18 mouse cellular contexts compared by ENCODE assay signal in genomic region chr17:84657422-84657732, GRCm38 (mm10). TPM values are rescaled to one million over a fixed set of nuclear protein-coding genes. Genes with fewer than 3 reads are reported as not detected.
DNase-seq lines count a peak whose midpoint lies in the region; ATAC-seq lines count a peak whose summit lies in the region.
"Had no signal": no experiment of that assay in that cellular context is flagged by ENCODE, and none has a peak within 500 bp of the region (broad histone marks: within the 10 kb centered on the region; RNA-seq: fewer than 3 reads in every experiment).

No protein-coding gene starts in this region.

- H3K27me3 ChIP-seq in forebrain, embryonic 15.5 days, result no peaks in the 10 kb centered on the region
- H3K27me3 ChIP-seq in forebrain, embryonic 14.5 days (replicated peaks; ENCODE audit: control insufficient read depth, insufficient read depth, low read length), result no peaks in the 10 kb centered on the region
- H3K27me3 ChIP-seq in midbrain, embryonic 13.5 days, result no peaks in the 10 kb centered on the region
- H3K27me3 ChIP-seq in midbrain, embryonic 11.5 days (ENCODE audit: control insufficient read depth, insufficient read depth, low read length), result no peaks in the 10 kb centered on the region
- H3K27me3 ChIP-seq in limb, embryonic 15.5 days, result no peaks in the 10 kb centered on the region
- H3K27me3 ChIP-seq: liver, embryonic 13.5 days had no signal

- peak; percentile 64; the same call in 1 of the 2 replicates for ATAC-seq in forebrain, embryonic 15.5 days (replicated peaks)
- ATAC-seq in forebrain, embryonic 14.5 days, result no peak
- ATAC-seq in midbrain, embryonic 13.5 days, result peak; percentile 31; the same call in 1 of the 2 replicates
- no peak for ATAC-seq in midbrain, embryonic 11.5 days (ENCODE audit: low FRiP score)
- no peak for ATAC-seq in limb, embryonic 15.5 days (ENCODE audit: insufficient number of reproducible peaks, low FRiP score, low TSS enrichment, low read depth)
- ATAC-seq in granulocyte monocyte progenitor cell, adult 5-6 weeks (replicated peaks; ENCODE audit: poor library complexity, severe bottlenecking), result no peak

- H3K9me3 ChIP-seq in forebrain, embryonic 15.5 days, result no peaks in the 10 kb centered on the region
- H3K9me3 ChIP-seq in forebrain, embryonic 14.5 days (replicated peaks; ENCODE audit: control insufficient read depth, low read length), result no peaks in the 10 kb centered on the region
- no peaks in the 10 kb centered on the region for H3K9me3 ChIP-seq in midbrain, embryonic 13.5 days
- no peaks in the 10 kb centered on the region for H3K9me3 ChIP-seq in midbrain, embryonic 11.5 days (ENCODE audit: control insufficient read depth, low read length)
- no peaks in the 10 kb centered on the region for H3K9me3 ChIP-seq in limb, embryonic 15.5 days
- H3K9me3 ChIP-seq: liver, embryonic 13.5 days had no signal

- H3K27ac ChIP-seq in forebrain, embryonic 15.5 days (replicated peaks), result no peak overlapping the region; the same call in 1 of the 2 replicates
- H3K27ac ChIP-seq in forebrain, embryonic 14.5 days (ENCODE audit: low read depth, low read length), result no peak overlapping the region
- H3K27ac ChIP-seq in midbrain, embryonic 13.5 days, result no peak overlapping the region
- no peak overlapping the region for H3K27ac ChIP-seq in midbrain, embryonic 11.5 days (ENCODE audit: low read depth, low read length)
- H3K27ac ChIP-seq in limb, embryonic 15.5 days, result 0 out of 2 replicates have a peak overlapping the region, but pooled peaks have one; percentile 12
- H3K27ac ChIP-seq: heart, adult 2 months; liver, embryonic 13.5 days had no signal

- 88% methylated on average over 3 of the region's 3 CpGs for WGBS in forebrain, embryonic 15.5 days
- WGBS in forebrain, embryonic 14.5 days, result 80% methylated on average over 3 of the region's 3 CpGs
- 83% methylated on average over 3 of the region's 3 CpGs for WGBS in midbrain, embryonic 13.5 days
- 86% methylated on average over 3 of the region's 3 CpGs for WGBS in midbrain, embryonic 11.5 days
- 51% methylated on average over 3 of the region's 3 CpGs for WGBS in limb, embryonic 15.5 days

- no peak for DNase-seq in forebrain, embryonic 14.5 days (ENCODE audit: low spot score)
- DNase-seq in midbrain, embryonic 11.5 days (ENCODE audit: low spot score, missing footprints), result no peak
- no peak for DNase-seq in heart, postnatal 14 days
- no peak for DNase-seq in right cerebral cortex, postnatal 25 days
- DNase-seq: adrenal gland, adult 8-10 months; cerebellum, adult 8-10 months; heart, adult 2 months; heart, postnatal 36 days; kidney, adult 18-20 months; liver, embryonic 13.5 days; lung, postnatal 10 days had no signal

- H3K4me2 ChIP-seq in forebrain, embryonic 15.5 days (replicated peaks), result no peak overlapping the region
- H3K4me2 ChIP-seq in forebrain, embryonic 14.5 days (ENCODE audit: low read length), result no peak overlapping the region
- H3K4me2 ChIP-seq in midbrain, embryonic 13.5 days (replicated peaks), result no peak overlapping the region
- H3K4me2 ChIP-seq in midbrain, embryonic 11.5 days, result no peak overlapping the region
- H3K4me2 ChIP-seq in limb, embryonic 15.5 days, result no peak overlapping the region
- H3K4me2 ChIP-seq: liver, embryonic 13.5 days had no signal

- H3K36me3 ChIP-seq in forebrain, embryonic 15.5 days, result no peaks in the 10 kb centered on the region
- H3K36me3 ChIP-seq in forebrain, embryonic 14.5 days (ENCODE audit: control insufficient read depth, insufficient read depth, low read length), result no peaks in the 10 kb centered on the region
- peaks cover 4% of the 10 kb centered on the region; the same call in 1 of the 2 replicates for H3K36me3 ChIP-seq in midbrain, embryonic 13.5 days
- H3K36me3 ChIP-seq in midbrain, embryonic 11.5 days (ENCODE audit: control insufficient read depth, insufficient read depth, low read length), result no peaks in the 10 kb centered on the region
- peaks cover 8% of the 10 kb centered on the region; the same call in 1 of the 2 replicates for H3K36me3 ChIP-seq in limb, embryonic 15.5 days
- H3K36me3 ChIP-seq: liver, embryonic 13.5 days had no signal

- H3K4me3 ChIP-seq in forebrain, embryonic 15.5 days, result no peak overlapping the region
- H3K4me3 ChIP-seq in forebrain, embryonic 14.5 days (ENCODE audit: low read depth, low read length), result no peak overlapping the region
- no peak overlapping the region for H3K4me3 ChIP-seq in midbrain, embryonic 13.5 days (replicated peaks)
- H3K4me3 ChIP-seq in midbrain, embryonic 11.5 days (ENCODE audit: low read depth, low read length), result no peak overlapping the region
- no peak overlapping the region for H3K4me3 ChIP-seq in limb, embryonic 15.5 days
- H3K4me3 ChIP-seq: erythroblast, embryonic 14.5 days; heart, adult 2 months; liver, embryonic 13.5 days had no signal

- intact Hi-C loops in heart, postnatal 14 days (cut with DNase I), result no loop called here

- peaks cover 3% of the 10 kb centered on the region; the same call in 1 of the 2 replicates for H3K4me1 ChIP-seq in forebrain, embryonic 15.5 days
- H3K4me1 ChIP-seq in forebrain, embryonic 14.5 days (ENCODE audit: control insufficient read depth, insufficient read depth, low read length), result no peaks in the 10 kb centered on the region
- peaks cover 22% of the 10 kb centered on the region for H3K4me1 ChIP-seq in midbrain, embryonic 13.5 days (replicated peaks)
- peaks cover 5% of the 10 kb centered on the region; the same call in 1 of the 2 replicates for H3K4me1 ChIP-seq in midbrain, embryonic 11.5 days (ENCODE audit: control insufficient read depth, insufficient read depth, low read length)
- H3K4me1 ChIP-seq in limb, embryonic 15.5 days, result peaks cover 5% of the 10 kb centered on the region; the same call in 1 of the 2 replicates
- H3K4me1 ChIP-seq: liver, embryonic 13.5 days had no signal

- no peak overlapping the region for H3K9ac ChIP-seq in forebrain, embryonic 15.5 days (replicated peaks)
- no peak overlapping the region for H3K9ac ChIP-seq in forebrain, embryonic 14.5 days (ENCODE audit: low read length)
- H3K9ac ChIP-seq in midbrain, embryonic 13.5 days (replicated peaks), result no peak overlapping the region
- H3K9ac ChIP-seq in midbrain, embryonic 11.5 days (ENCODE audit: low read length), result no peak overlapping the region
- H3K9ac ChIP-seq in limb, embryonic 15.5 days, result no peak overlapping the region
- H3K9ac ChIP-seq: liver, embryonic 13.5 days had no signal

RNA-seq across cellular contexts. Expression of gene Abcg8, which starts 18.7 kb away (rescaled TPM):
- 0.20 and 0.22 TPM in 2 replicates for polyA plus RNA-seq in forebrain, embryonic 15.5 days (2015; fragmentation: Nextera tagmentation; extraction: Ambion mirVana)
- 0.05 TPM in 1 of 2 replicates, not detected in the other for polyA plus RNA-seq in forebrain, embryonic 14.5 days (2014; fragmentation: Nextera tagmentation; extraction: Ambion mirVana)
- 0.11 TPM in 1 of 2 replicates, not detected in the other for polyA plus RNA-seq in midbrain, embryonic 13.5 days (2015; fragmentation: Nextera tagmentation; extraction: Ambion mirVana)
- polyA plus RNA-seq in midbrain, embryonic 11.5 days (2014; fragmentation: Nextera tagmentation; extraction: Ambion mirVana), result 0.21 TPM in 1 of 2 replicates, not detected in the other
- polyA plus RNA-seq in limb, embryonic 15.5 days (2015; fragmentation: Nextera tagmentation; extraction: Ambion mirVana), result 0.10 TPM in 1 of 2 replicates, not detected in the other
- total RNA-seq in granulocyte monocyte progenitor cell, adult 5-6 weeks (2014; fragmentation: Nextera tagmentation), result not detected in 2 replicates
- total RNA-seq in granulocyte monocyte progenitor cell, adult 5-6 weeks (2017), result not detected in 2 replicates
- not detected for total RNA-seq in heart, postnatal 14 days (2021)
- total RNA-seq: adrenal gland, adult 8-10 months; heart, adult 2 months; heart, postnatal 36 days; layer of hippocampus, postnatal 10 days; left cerebral cortex, postnatal 25 days had no signal
- polyA plus RNA-seq: erythroblast, embryonic 14.5 days; heart, adult 2 months had no signal

RNA-seq across cellular contexts. Expression of gene Abcg5, which starts 25.4 kb away (rescaled TPM):
- 2.0 and 3.1 TPM in 2 replicates for polyA plus RNA-seq in forebrain, embryonic 15.5 days (2015; fragmentation: Nextera tagmentation; extraction: Ambion mirVana)
- polyA plus RNA-seq in forebrain, embryonic 14.5 days (2014; fragmentation: Nextera tagmentation; extraction: Ambion mirVana), result 3.6 and 4.1 TPM in 2 replicates
- 1.1 and 3.0 TPM in 2 replicates for polyA plus RNA-seq in midbrain, embryonic 13.5 days (2015; fragmentation: Nextera tagmentation; extraction: Ambion mirVana)
- polyA plus RNA-seq in midbrain, embryonic 11.5 days (2014; fragmentation: Nextera tagmentation; extraction: Ambion mirVana), result 1.9 and 2.4 TPM in 2 replicates
- 1.8 and 1.9 TPM in 2 replicates for polyA plus RNA-seq in limb, embryonic 15.5 days (2015; fragmentation: Nextera tagmentation; extraction: Ambion mirVana)
- not detected in 2 replicates for total RNA-seq in granulocyte monocyte progenitor cell, adult 5-6 weeks (2014; fragmentation: Nextera tagmentation)
- total RNA-seq in granulocyte monocyte progenitor cell, adult 5-6 weeks (2017), result not detected in 2 replicates
- not detected for total RNA-seq in heart, postnatal 14 days (2021)
- total RNA-seq: heart, adult 2 months; heart, postnatal 36 days; layer of hippocampus, postnatal 10 days; left cerebral cortex, postnatal 25 days had no signal
- polyA plus RNA-seq: erythroblast, embryonic 14.5 days; heart, adult 2 months had no signal

RNA-seq across cellular contexts. Expression of gene Dync2li1, which starts 31.1 kb away (rescaled TPM):
- 33.4 and 36.1 TPM in 2 replicates for polyA plus RNA-seq in forebrain, embryonic 15.5 days (2015; fragmentation: Nextera tagmentation; extraction: Ambion mirVana)
- 42.5 and 43.3 TPM in 2 replicates for polyA plus RNA-seq in forebrain, embryonic 14.5 days (2014; fragmentation: Nextera tagmentation; extraction: Ambion mirVana)
- 33.3 and 35.9 TPM in 2 replicates for polyA plus RNA-seq in midbrain, embryonic 13.5 days (2015; fragmentation: Nextera tagmentation; extraction: Ambion mirVana)
- polyA plus RNA-seq in midbrain, embryonic 11.5 days (2014; fragmentation: Nextera tagmentation; extraction: Ambion mirVana), result 36.9 and 37.1 TPM in 2 replicates
- polyA plus RNA-seq in limb, embryonic 15.5 days (2015; fragmentation: Nextera tagmentation; extraction: Ambion mirVana), result 26.8 and 29.1 TPM in 2 replicates
- 4.8 and 6.4 TPM in 2 replicates for total RNA-seq in granulocyte monocyte progenitor cell, adult 5-6 weeks (2014; fragmentation: Nextera tagmentation)
- total RNA-seq in granulocyte monocyte progenitor cell, adult 5-6 weeks (2017), result 2.3 and 4.2 TPM in 2 replicates
- total RNA-seq in heart, postnatal 14 days (2021), result 1 to 10 TPM; 2.8 to 4.7 TPM
- polyA plus RNA-seq: erythroblast, embryonic 14.5 days had no signal

Comparison
In these comparisons a context has a peak if more than half of its experiments do, and no peak if none do; other contexts are left out.
1. ATAC-seq: peak in forebrain, embryonic 15.5 days (single experiment) and midbrain, embryonic 13.5 days (single experiment); none in forebrain, embryonic 14.5 days (single experiment), midbrain, embryonic 11.5 days (single experiment), limb, embryonic 15.5 days (single experiment) and granulocyte monocyte progenitor cell, adult 5-6 weeks (single experiment).